Comparison of ENCODE assay signal across 8 mouse cellular contexts in the genomic region with DNA sequence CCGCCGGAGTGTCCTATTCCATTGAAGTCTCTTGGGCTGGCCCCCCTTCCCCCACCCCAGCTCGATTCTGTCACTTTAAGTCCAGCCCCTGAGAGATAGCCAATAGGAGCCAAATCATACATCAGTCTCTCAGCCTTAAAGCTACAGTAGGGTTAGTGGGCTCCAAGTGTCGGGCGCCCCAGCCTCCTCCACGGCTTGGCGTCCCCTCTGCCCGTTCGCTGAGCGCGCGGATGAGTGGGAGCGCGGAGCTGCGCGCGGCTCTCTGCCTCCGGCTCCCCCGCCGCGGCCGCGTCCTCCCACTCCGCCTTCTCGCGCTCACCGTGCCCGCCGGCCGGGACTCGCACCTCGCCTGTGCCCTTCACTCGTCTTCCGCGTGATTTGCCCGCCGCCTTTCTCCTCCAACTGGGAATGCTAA.
DNase-seq lines count a peak whose midpoint lies in the region; ATAC-seq lines count a peak whose summit lies in the region.

No protein-coding gene starts in this region.

- WGBS in embryonic facial prominence, embryonic 10.5 days: under 1% methylated on average over 37 of the region's 37 CpGs
- WGBS in heart, embryonic 12.5 days: under 1% methylated on average over 37 of the region's 37 CpGs
- under 1% methylated on average over 37 of the region's 37 CpGs for WGBS in kidney, embryonic 16.5 days
- WGBS in limb, embryonic 13.5 days: under 1% methylated on average over 37 of the region's 37 CpGs
- under 1% methylated on average over 37 of the region's 37 CpGs for WGBS in neural tube, embryonic 12.5 days

- H3K27me3 ChIP-seq in erythroblast, embryonic 14.5 days (ENCODE audit: control insufficient read depth): peaks cover 70% of the 10 kb centered on the region
- H3K27me3 ChIP-seq in embryonic facial prominence, embryonic 10.5 days (replicated peaks; ENCODE audit: low read depth, poor library complexity, severe bottlenecking): peaks cover 89% of the 10 kb centered on the region
- peaks cover 78% of the 10 kb centered on the region for H3K27me3 ChIP-seq in heart, embryonic 12.5 days (replicated peaks)
- H3K27me3 ChIP-seq in kidney, embryonic 16.5 days (ENCODE audit: insufficient read depth, low read length): peaks cover 79% of the 10 kb centered on the region
- peaks cover 90% of the 10 kb centered on the region for H3K27me3 ChIP-seq in limb, embryonic 13.5 days
- peaks cover 77% of the 10 kb centered on the region for H3K27me3 ChIP-seq in neural tube, embryonic 12.5 days (replicated peaks)

- no peaks in the 10 kb centered on the region for H3K36me3 ChIP-seq in erythroblast, embryonic 14.5 days (ENCODE audit: control insufficient read depth)
- H3K36me3 ChIP-seq in embryonic facial prominence, embryonic 10.5 days (replicated peaks): no peaks in the 10 kb centered on the region
- no peaks in the 10 kb centered on the region for H3K36me3 ChIP-seq in heart, embryonic 12.5 days
- no peaks in the 10 kb centered on the region for H3K36me3 ChIP-seq in kidney, embryonic 16.5 days (ENCODE audit: insufficient read depth, low read length)
- no peaks in the 10 kb centered on the region for H3K36me3 ChIP-seq in limb, embryonic 13.5 days
- H3K36me3 ChIP-seq in neural tube, embryonic 12.5 days: no peaks in the 10 kb centered on the region

- H3K4me3 ChIP-seq in erythroblast, embryonic 14.5 days (replicated peaks): peak overlapping the region; percentile 27
- H3K4me3 ChIP-seq in embryonic facial prominence, embryonic 10.5 days: peak overlapping the region; percentile 67
- H3K4me3 ChIP-seq in heart, embryonic 12.5 days: peak overlapping the region; percentile 77
- peak overlapping the region; percentile 55 for H3K4me3 ChIP-seq in kidney, embryonic 16.5 days (ENCODE audit: low read length)
- H3K4me3 ChIP-seq in limb, embryonic 13.5 days: peak overlapping the region; percentile 48
- H3K4me3 ChIP-seq in neural tube, embryonic 12.5 days: peak overlapping the region; percentile 44

- H3K4me1 ChIP-seq in erythroblast, embryonic 14.5 days (ENCODE audit: control insufficient read depth): no peaks in the 10 kb centered on the region
- peaks cover 17% of the 10 kb centered on the region for H3K4me1 ChIP-seq in embryonic facial prominence, embryonic 10.5 days
- H3K4me1 ChIP-seq in heart, embryonic 12.5 days (replicated peaks): peaks cover 20% of the 10 kb centered on the region
- peaks cover 8% of the 10 kb centered on the region; the same call in 1 of the 2 replicates for H3K4me1 ChIP-seq in kidney, embryonic 16.5 days (ENCODE audit: insufficient read depth, low read length)
- H3K4me1 ChIP-seq in limb, embryonic 13.5 days: peaks cover 13% of the 10 kb centered on the region
- H3K4me1 ChIP-seq in neural tube, embryonic 12.5 days: peaks cover 18% of the 10 kb centered on the region

- peak overlapping the region; percentile 67 for H3K9ac ChIP-seq in heart, embryonic 12.5 days
- H3K9ac ChIP-seq in kidney, embryonic 16.5 days (replicated peaks; ENCODE audit: low read length): peak overlapping the region; percentile 48
- peak overlapping the region; percentile 56 for H3K9ac ChIP-seq in limb, embryonic 13.5 days
- peak overlapping the region; percentile 30 for H3K9ac ChIP-seq in neural tube, embryonic 12.5 days

- H3K27ac ChIP-seq in embryonic facial prominence, embryonic 10.5 days (replicated peaks): no peak overlapping the region
- H3K27ac ChIP-seq in heart, embryonic 12.5 days (ENCODE audit: poor library complexity, severe bottlenecking): no peak overlapping the region
- no peak overlapping the region for H3K27ac ChIP-seq in kidney, embryonic 16.5 days (ENCODE audit: low read length)
- H3K27ac ChIP-seq in limb, embryonic 13.5 days: no peak overlapping the region
- no peak overlapping the region for H3K27ac ChIP-seq in neural tube, embryonic 12.5 days

- peak overlapping the region; percentile 94 for H3K4me2 ChIP-seq in heart, embryonic 12.5 days
- peak overlapping the region; percentile 77 for H3K4me2 ChIP-seq in kidney, embryonic 16.5 days (replicated peaks; ENCODE audit: low read depth, low read length)
- H3K4me2 ChIP-seq in limb, embryonic 13.5 days (replicated peaks): peak overlapping the region; percentile 81
- peak overlapping the region; percentile 78 for H3K4me2 ChIP-seq in neural tube, embryonic 12.5 days (replicated peaks)

- DNase-seq in embryonic facial prominence, embryonic 10.5 days (ENCODE audit: low spot score): peak; percentile 70
- DNase-seq in c-Kit-positive CD71-positive TER-119-positive erythroid progenitor cells, embryonic 14.5 days (ENCODE audit: low spot score): no peak

- no peak for ATAC-seq in erythroblast, adult 5-6 weeks (replicated peaks; ENCODE audit: low FRiP score, poor library complexity, severe bottlenecking)
- ATAC-seq in heart, embryonic 12.5 days (ENCODE audit: insufficient number of reproducible peaks, low FRiP score): peak; percentile 77
- ATAC-seq in kidney, embryonic 16.5 days (ENCODE audit: low FRiP score, low TSS enrichment): peak; percentile 86
- peak; percentile 61 for ATAC-seq in limb, embryonic 13.5 days (ENCODE audit: low FRiP score, low read depth)
- ATAC-seq in neural tube, embryonic 12.5 days (ENCODE audit: low FRiP score, low read depth): peak; percentile 83

- no peaks in the 10 kb centered on the region; the same call in 1 of the 2 replicates for H3K9me3 ChIP-seq in erythroblast, embryonic 14.5 days (ENCODE audit: control insufficient read depth, low read length)
- no peaks in the 10 kb centered on the region for H3K9me3 ChIP-seq in embryonic facial prominence, embryonic 10.5 days
- no peaks in the 10 kb centered on the region for H3K9me3 ChIP-seq in heart, embryonic 12.5 days (replicated peaks)
- H3K9me3 ChIP-seq in kidney, embryonic 16.5 days (ENCODE audit: low read length): no peaks in the 10 kb centered on the region
- H3K9me3 ChIP-seq in limb, embryonic 13.5 days: no peaks in the 10 kb centered on the region
- H3K9me3 ChIP-seq in neural tube, embryonic 12.5 days: no peaks in the 10 kb centered on the region

Comparison
In these comparisons a context has a peak if more than half of its experiments do, and no peak if none do; other contexts are left out.
1. H3K4me3 ChIP-seq: peak in every context shown above with its lines; median percentile 77 in heart, embryonic 12.5 days; 67 in embryonic facial prominence, embryonic 10.5 days; 55 in kidney, embryonic 16.5 days; 48 in limb, embryonic 13.5 days; 44 in neural tube, embryonic 12.5 days; 27 in erythroblast, embryonic 14.5 days.